Mouse (Mus musculus) midbrain, embryonic 16.5 days (tissue): ENCODE measurements at regions not wholly inside any gene's neighbourhood (a gene's known extent, or its start where the extent isn't known, plus 50 kb on each side); places are given as distances from the start of the nearest gene placed in this dataset.
"Not testable (repeated sequence)": the region's sequence is repeated elsewhere in the genome, so short reads cannot be mapped to it uniquely, and the experiment has no call there.

Experiments used
- ATAC-seq: fragments of 200-750 bp; cut with Nextera tagmentation; 2 replicates; pipeline ENCODE4 v1.8.0; 2017; ENCODE audit warnings: moderate TSS enrichment
- H3K27ac ChIP-seq: fragments of 300-500 bp; sonication (generic); 2 replicates; pipeline ENCODE4 v1.5.1; 2014; ENCODE audit warnings: mild to moderate bottlenecking, low read length, mixed read lengths
- H3K27me3 ChIP-seq: fragments of 300-500 bp; sonication (generic); 2 replicates; pipeline ENCODE4 v1.6.1; 2014; ENCODE audit warnings: low read depth, low read length, mixed read lengths; ENCODE audit not compliant: control insufficient read depth, insufficient read depth
- H3K36me3 ChIP-seq: fragments of 300-500 bp; sonication (generic); 2 replicates; pipeline ENCODE4 v1.6.1; 2014; ENCODE audit warnings: mild to moderate bottlenecking, low read length, moderate library complexity, mixed read lengths; ENCODE audit not compliant: control insufficient read depth, insufficient read depth
- H3K4me1 ChIP-seq: fragments of 300-500 bp; sonication (generic); 2 replicates; pipeline ENCODE4 v1.6.1; 2014; ENCODE audit warnings: mild to moderate bottlenecking, low read length, mixed read lengths; ENCODE audit not compliant: control insufficient read depth, insufficient read depth
- H3K4me2 ChIP-seq: fragments of 300-500 bp; sonication (generic); 2 replicates; pipeline ENCODE4 v1.6.1; 2014; ENCODE audit warnings: mild to moderate bottlenecking, low read length, mixed read lengths
- H3K4me3 ChIP-seq: fragments of 300-500 bp; sonication (generic); 2 replicates; pipeline ENCODE4 v1.5.1; 2014; ENCODE audit warnings: low read depth, mild to moderate bottlenecking, low read length, moderate library complexity, mixed read lengths
- H3K9ac ChIP-seq: fragments of 300-500 bp; sonication (generic); 2 replicates; pipeline ENCODE4 v1.6.1; 2014; ENCODE audit warnings: low read depth, low read length, mixed read lengths
- H3K9me3 ChIP-seq: fragments of 300-500 bp; sonication (generic); replicated peaks from 2 replicates; pipeline ENCODE4 v1.6.1; 2014; ENCODE audit warnings: mild to moderate bottlenecking, low read length, mixed read lengths; ENCODE audit not compliant: control insufficient read depth, poor library complexity, severe bottlenecking
- WGBS: fragments of 180-500 bp; shearing (Covaris S2); extraction: QIAGEN DNeasy Blood & Tissue Kit; methylation state at CpG from one replicate; pipeline ENCODE4 v1.1.7; 2014; 5-methylcytosine and 5-hydroxymethylcytosine counted together

- Histone ChIP-seq H3K9me3 (no peaks in the 10 kb centered on the region), H3K4me1 (no peaks in the 10 kb centered on the region), H3K4me3 (no peak overlapping the region), H3K4me2 (no peak overlapping the region), H3K27me3 (no peaks in the 10 kb centered on the region), H3K27ac (no peak overlapping the region), H3K9ac (no peak overlapping the region), H3K36me3 (no peaks in the 10 kb centered on the region)
- ATAC-seq, result peak; percentile 62; the same call in 1 of the 2 replicates
- 62% methylated on average over 13 of the region's 13 CpGs for WGBS
These were observed 52.0 kb upstream of the Ak4 start for GRCm38 (mm10) chr4:101366905-101367679.

DNA sequence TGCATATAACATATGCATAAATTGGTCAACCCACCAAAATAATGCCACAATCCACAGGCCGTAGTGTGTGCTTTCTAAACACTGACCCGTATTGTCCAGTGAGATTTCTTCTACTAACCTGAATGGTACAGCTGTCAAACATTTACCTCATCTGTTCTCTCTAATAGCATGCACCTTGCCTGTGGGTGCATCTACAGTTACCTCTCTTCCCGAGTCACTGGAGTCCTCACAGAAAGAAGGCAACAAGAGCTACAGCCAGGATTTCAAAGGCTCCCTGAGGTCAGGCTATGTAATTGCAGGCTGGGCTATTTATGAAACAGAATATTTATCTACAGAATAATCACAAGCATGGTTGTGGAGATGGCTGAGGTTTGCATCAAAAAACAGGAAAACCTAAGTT, 53.8 kb upstream of the Ak4 start:
- Histone ChIP-seq H3K27ac (no peak overlapping the region), H3K4me3 (no peak overlapping the region), H3K27me3 (no peaks in the 10 kb centered on the region), H3K4me1 (no peaks in the 10 kb centered on the region), H3K9me3 (no peaks in the 10 kb centered on the region), H3K36me3 (no peaks in the 10 kb centered on the region), H3K4me2 (no peak overlapping the region), H3K9ac (no peak overlapping the region)
- no peak for ATAC-seq
- 81% methylated on average over 3 of the region's 3 CpGs for WGBS

DNA sequence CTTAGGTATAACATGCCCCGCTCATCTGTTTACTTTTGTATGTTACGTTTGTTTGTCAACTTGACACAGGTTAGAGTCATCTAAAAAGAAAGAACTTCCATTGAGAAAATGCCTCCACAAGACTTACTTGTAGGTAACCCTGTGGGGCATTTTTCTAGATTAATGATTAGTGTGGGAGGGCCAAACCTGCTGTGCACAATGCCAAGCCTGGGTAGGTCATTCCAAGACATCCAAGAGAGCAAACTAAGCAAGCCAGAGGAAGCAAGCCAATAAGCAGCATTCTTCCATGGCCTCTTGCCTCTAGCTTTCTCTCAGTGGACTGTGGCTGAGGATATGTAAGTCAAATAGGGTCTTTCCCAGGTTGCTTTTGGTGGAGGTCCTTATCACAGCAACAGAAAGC, 54.4 kb upstream of the Ak4 start:
- Histone ChIP-seq H3K9ac (no peak overlapping the region), H3K27ac (no peak overlapping the region), H3K4me3 (no peak overlapping the region), H3K4me2 (no peak overlapping the region), H3K27me3 (no peaks in the 10 kb centered on the region), H3K36me3 (no peaks in the 10 kb centered on the region), H3K4me1 (no peaks in the 10 kb centered on the region), H3K9me3 (no peaks in the 10 kb centered on the region)
- ATAC-seq, result no peak
- WGBS, result 96% methylated on average over 2 of the region's 2 CpGs

DNA sequence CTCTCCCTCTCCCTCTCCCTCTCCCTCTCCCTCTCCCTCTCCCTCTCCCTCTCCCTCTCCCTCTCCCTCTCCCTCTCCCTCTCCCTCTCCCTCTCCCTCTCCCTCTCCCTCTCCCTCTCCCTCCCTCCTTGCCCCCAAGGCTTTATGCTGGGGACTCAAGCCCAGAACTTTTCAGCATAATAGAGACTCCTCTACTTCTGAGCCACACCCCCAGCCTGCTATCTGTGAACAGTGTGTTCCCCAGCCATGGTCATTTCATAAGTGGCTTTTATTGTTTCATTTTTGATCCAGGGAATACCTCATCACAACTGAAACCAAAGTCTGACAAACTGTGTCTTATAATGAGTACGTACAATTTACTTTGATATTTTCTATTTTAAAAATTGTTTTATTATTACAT, 55.8 kb upstream of the Ak4 start:
- not testable (repeated sequence) for H3K27ac ChIP-seq, H3K4me2 ChIP-seq, H3K9ac ChIP-seq, ATAC-seq, H3K9me3 ChIP-seq, H3K36me3 ChIP-seq, H3K27me3 ChIP-seq, H3K4me1 ChIP-seq, H3K4me3 ChIP-seq
- 94% methylated on average over 1 of the region's 1 CpGs for WGBS

GRCm38 (mm10) chr4:101361779-101362178, 57.3 kb upstream of the Ak4 start:
- H3K4me3 ChIP-seq, result no peak overlapping the region
- H3K9me3 ChIP-seq, result no peaks in the 10 kb centered on the region
- no peak overlapping the region for H3K9ac ChIP-seq
- no peaks in the 10 kb centered on the region for H3K36me3 ChIP-seq
- no peak overlapping the region for H3K27ac ChIP-seq
- H3K4me1 ChIP-seq, result peaks cover 8% of the 10 kb centered on the region
- no peak overlapping the region for H3K4me2 ChIP-seq
- 96% methylated on average over 1 of the region's 1 CpGs for WGBS
- H3K27me3 ChIP-seq, result no peaks in the 10 kb centered on the region
- ATAC-seq, result no peak

GRCm38 (mm10) chr4:101360296-101360695, 58.8 kb upstream of the Ak4 start:
- no peak for ATAC-seq
- no peak overlapping the region for H3K4me2 ChIP-seq
- no peaks in the 10 kb centered on the region for H3K9me3 ChIP-seq
- WGBS, result 79% methylated on average over 7 of the region's 7 CpGs
- H3K27ac ChIP-seq, result no peak overlapping the region
- peaks cover 8% of the 10 kb centered on the region for H3K4me1 ChIP-seq
- no peaks in the 10 kb centered on the region for H3K36me3 ChIP-seq
- no peak overlapping the region for H3K9ac ChIP-seq
- H3K27me3 ChIP-seq, result no peaks in the 10 kb centered on the region
- H3K4me3 ChIP-seq, result no peak overlapping the region

GRCm38 (mm10) chr4:101359119-101359518, 60.0 kb upstream of the Ak4 start:
- H3K36me3 ChIP-seq, result no peaks in the 10 kb centered on the region
- no peak overlapping the region for H3K4me3 ChIP-seq
- 85% methylated on average over 5 of the region's 5 CpGs for WGBS
- H3K9me3 ChIP-seq, result no peaks in the 10 kb centered on the region
- no peak overlapping the region for H3K27ac ChIP-seq
- H3K9ac ChIP-seq, result no peak overlapping the region
- H3K4me2 ChIP-seq, result no peak overlapping the region
- H3K27me3 ChIP-seq, result no peaks in the 10 kb centered on the region
- peaks cover 14% of the 10 kb centered on the region for H3K4me1 ChIP-seq
- ATAC-seq, result no peak

DNA sequence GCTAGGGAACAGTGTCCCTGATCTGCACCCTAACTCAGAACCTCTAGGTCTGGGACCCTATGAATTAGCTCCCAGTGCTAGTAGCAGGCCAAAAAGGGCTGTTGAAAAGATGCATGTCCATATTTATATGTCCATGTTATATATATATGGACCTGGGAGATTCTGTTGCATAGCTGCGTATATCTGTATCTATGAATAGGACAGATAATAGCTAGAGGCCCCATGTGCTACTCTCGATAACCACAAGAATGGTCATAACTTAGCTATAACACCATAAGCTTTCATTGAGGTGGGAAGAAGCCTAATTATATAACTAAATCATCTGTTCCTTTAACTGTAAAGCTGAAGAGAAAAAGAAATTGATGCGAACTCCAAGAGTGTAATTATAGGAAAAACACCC, 60.6 kb upstream of the Ak4 start:
- Histone ChIP-seq H3K27ac (no peak overlapping the region), H3K4me3 (no peak overlapping the region), H3K36me3 (no peaks in the 10 kb centered on the region), H3K9ac (no peak overlapping the region), H3K4me1 (peaks cover 20% of the 10 kb centered on the region), H3K4me2 (no peak overlapping the region), H3K9me3 (no peaks in the 10 kb centered on the region), H3K27me3 (no peaks in the 10 kb centered on the region)
- ATAC-seq, result no peak
- WGBS, result 94% methylated on average over 3 of the region's 3 CpGs

DNA sequence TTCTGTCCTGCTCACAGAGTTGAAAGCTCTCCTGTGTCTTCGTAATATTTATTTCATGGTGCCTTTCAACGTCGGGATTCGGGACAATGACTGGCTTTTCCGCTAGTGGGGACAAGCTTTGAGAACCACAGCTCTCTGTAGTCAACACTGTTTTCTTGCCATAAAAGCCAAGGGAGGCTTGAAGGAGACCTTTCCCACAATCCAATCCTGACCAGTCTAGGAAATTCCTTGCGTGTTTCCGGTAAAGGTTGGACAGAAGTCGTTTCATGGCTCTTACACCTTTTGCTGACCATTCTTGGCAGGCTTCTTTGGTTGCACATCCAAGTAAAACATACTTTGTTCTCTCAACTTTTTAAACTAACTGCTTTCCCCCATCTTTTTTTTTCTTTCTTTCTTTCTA, 61.2 kb upstream of the Ak4 start:
- no peak overlapping the region for H3K9ac ChIP-seq
- WGBS, result 77% methylated on average over 8 of the region's 8 CpGs

More for the DNA sequence above, 61.2 kb upstream of the Ak4 start:
- Histone ChIP-seq H3K27me3 (no peaks in the 10 kb centered on the region), H3K36me3 (no peaks in the 10 kb centered on the region), H3K4me1 (peaks cover 24% of the 10 kb centered on the region), H3K27ac (no peak overlapping the region), H3K9me3 (no peaks in the 10 kb centered on the region), H3K4me3 (peak overlapping the region; percentile 92; the same call in 1 of the 2 replicates), H3K4me2 (peak overlapping the region; percentile 89)
- ATAC-seq, result no peak
